Mouse (Mus musculus) small intestine, adult 2 months (tissue): ENCODE measurements around the gene Dlx5. TPM values are rescaled to one million over a fixed set of nuclear protein-coding genes. Genes with fewer than 3 reads are reported as not detected.

ENCODE experiments used
- H3K27ac ChIP-seq: fragments of 200-500 bp; 2 replicates; pipeline ENCODE4 v1.5.1; 2012; ENCODE audit warnings: low read depth, low read length, control low read depth, inconsistent platforms; ENCODE audit not compliant: insufficient read depth
- H3K27me3 ChIP-seq: fragments of 200-500 bp; 2 replicates; pipeline ENCODE4 v1.6.1; 2012; ENCODE audit warnings: mild to moderate bottlenecking, moderate library complexity, low read length, inconsistent platforms; ENCODE audit not compliant: control insufficient read depth, insufficient read depth
- H3K36me3 ChIP-seq: fragments of 200-500 bp; 2 replicates; pipeline ENCODE4 v1.6.1; 2012; ENCODE audit warnings: mild to moderate bottlenecking, low read length, control low read depth, inconsistent platforms; ENCODE audit not compliant: control insufficient read depth, insufficient read depth
- H3K4me1 ChIP-seq: fragments of 200-500 bp; 2 replicates; pipeline ENCODE4 v1.6.1; 2012; ENCODE audit warnings: low read length, inconsistent platforms, mixed read lengths; ENCODE audit not compliant: control insufficient read depth, insufficient read depth, insufficient read length
- H3K4me3 ChIP-seq: fragments of 200-500 bp; 2 replicates; pipeline ENCODE4 v1.5.1; 2012; ENCODE audit warnings: low read depth, mild to moderate bottlenecking, control low read depth, inconsistent platforms, low read length, moderate library complexity
- CTCF ChIP-seq: fragments of 200-500 bp; IDR thresholded peaks from 2 replicates; pipeline ENCODE4 v1.5.1; 2012; ENCODE audit warnings: low read depth, mild to moderate bottlenecking, control low read depth, inconsistent platforms, low read length, moderate library complexity, mixed read lengths; ENCODE audit not compliant: insufficient replicate concordance, insufficient read length; ENCODE audit errors: extremely low read depth
- POLR2A ChIP-seq: fragments of 200-500 bp; IDR thresholded peaks from 2 replicates; pipeline ENCODE4 v1.6.1; 2012; ENCODE audit warnings: low read depth, mild to moderate bottlenecking, control low read depth, inconsistent platforms, low read length, moderate library complexity
- WGBS: fragments of 180-500 bp; shearing (Covaris S2); methylation state at CpG from one replicate; pipeline ENCODE4 v1.1.7; 2018; 5-methylcytosine and 5-hydroxymethylcytosine counted together
- polyA plus RNA-seq: library from polyadenylated mRNA; depleted of rRNA; stranded (reverse); fragments of >200 nt; gene quantifications from 2 replicates; pipeline ENCODE4 v1.2.3, GENCODE M21; 2012; rRNA removed

Dlx5 gene
- polyA plus RNA-seq, 1 experiment, result not detected

DNA sequence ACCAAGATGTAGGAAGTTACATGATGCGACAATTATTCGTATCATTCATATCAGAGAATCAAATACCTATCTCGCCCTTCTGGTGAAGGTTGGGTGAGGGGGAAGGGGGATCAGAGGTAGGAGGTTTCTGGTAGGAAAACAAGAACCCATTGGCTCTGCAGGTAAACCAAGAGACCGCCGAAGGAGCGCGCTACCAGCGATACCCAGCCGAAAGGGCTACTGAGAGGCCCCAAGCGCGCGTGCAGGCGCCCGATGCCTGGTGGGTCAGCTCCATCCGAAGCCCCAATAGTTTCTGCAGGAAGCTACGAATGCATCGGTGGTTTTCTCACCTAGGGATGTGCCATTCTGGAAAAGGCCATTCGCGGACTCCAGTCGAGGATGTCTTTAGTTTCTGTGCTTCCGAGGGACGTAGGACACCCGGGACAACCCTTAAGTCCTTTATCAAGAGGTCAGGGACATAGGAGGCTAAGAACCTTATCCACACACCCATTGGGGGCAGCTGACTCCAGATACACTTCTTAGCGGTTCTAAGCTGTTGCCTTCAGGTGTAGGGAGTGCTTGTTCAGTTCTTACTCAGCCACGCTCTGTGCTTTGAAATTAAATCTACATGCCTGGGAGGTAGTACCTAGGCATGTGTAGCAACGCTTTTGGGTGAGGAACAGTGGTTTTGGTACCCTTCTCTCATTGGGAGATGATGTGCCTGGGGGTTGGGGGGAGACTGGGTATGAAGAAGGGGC, 31.4 kb downstream of the Dlx5 start:
- Histone ChIP-seq H3K27me3 (peaks cover 42% of the 10 kb centered on the region), H3K36me3 (no peaks in the 10 kb centered on the region), H3K27ac (no peak overlapping the region), H3K4me3 (no peak overlapping the region), H3K4me1 (no peaks in the 10 kb centered on the region)
- no peak for TF ChIP-seq POLR2A
- TF ChIP-seq CTCF, result no peak
- 8% methylated on average over 26 of the region's 26 CpGs for WGBS

DNA sequence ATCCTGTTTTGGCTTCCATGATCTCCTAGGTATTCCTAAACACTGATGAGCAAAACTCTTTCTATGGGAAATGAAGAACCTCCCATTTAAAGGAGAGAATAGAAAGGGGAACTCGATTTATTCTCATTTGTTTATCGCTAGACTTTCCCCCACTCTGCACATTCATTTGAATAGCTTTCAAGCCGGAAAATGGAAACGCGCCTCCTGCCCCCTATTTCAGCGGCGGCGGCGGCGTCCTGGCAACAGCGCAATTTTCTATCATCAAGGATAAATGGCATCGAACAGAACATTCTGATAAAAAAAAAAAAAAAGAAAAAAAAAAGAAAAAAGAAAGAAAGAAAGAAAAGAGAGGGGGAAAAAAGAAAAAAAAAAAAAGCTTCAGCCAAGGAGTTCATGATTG, 32.1 kb downstream of the Dlx5 start:
- WGBS, result 8% methylated on average over 12 of the region's 12 CpGs
- Histone ChIP-seq H3K36me3 (no peaks in the 10 kb centered on the region), H3K27ac (no peak overlapping the region), H3K4me3 (no peak overlapping the region), H3K27me3 (peaks cover 39% of the 10 kb centered on the region), H3K4me1 (no peaks in the 10 kb centered on the region)
- no peak for TF ChIP-seq CTCF
- TF ChIP-seq POLR2A, result no peak

- Histone ChIP-seq H3K27ac (no peak overlapping the region), H3K4me1 (no peaks in the 10 kb centered on the region), H3K4me3 (no peak overlapping the region), H3K27me3 (peaks cover 32% of the 10 kb centered on the region), H3K36me3 (no peaks in the 10 kb centered on the region)
- no peak for TF ChIP-seq POLR2A
- WGBS, result 27% methylated on average over 4 of the region's 4 CpGs
Observed at GRCm38 (mm10) chr6:6848541-6848940, 33.3 kb downstream of the Dlx5 start.

GRCm38 (mm10) chr6:6833301-6833700, 48.6 kb downstream of the Dlx5 start:
- no peaks in the 10 kb centered on the region for H3K36me3 ChIP-seq
- H3K27ac ChIP-seq, result no peak overlapping the region
- H3K4me3 ChIP-seq, result no peak overlapping the region
- H3K27me3 ChIP-seq, result no peaks in the 10 kb centered on the region
- whole genome bisulfite sequencing, result 75% methylated on average over 3 of the region's 3 CpGs
- TF ChIP-seq CTCF (no peak), POLR2A (no peak)
- no peaks in the 10 kb centered on the region for H3K4me1 ChIP-seq

DNA sequence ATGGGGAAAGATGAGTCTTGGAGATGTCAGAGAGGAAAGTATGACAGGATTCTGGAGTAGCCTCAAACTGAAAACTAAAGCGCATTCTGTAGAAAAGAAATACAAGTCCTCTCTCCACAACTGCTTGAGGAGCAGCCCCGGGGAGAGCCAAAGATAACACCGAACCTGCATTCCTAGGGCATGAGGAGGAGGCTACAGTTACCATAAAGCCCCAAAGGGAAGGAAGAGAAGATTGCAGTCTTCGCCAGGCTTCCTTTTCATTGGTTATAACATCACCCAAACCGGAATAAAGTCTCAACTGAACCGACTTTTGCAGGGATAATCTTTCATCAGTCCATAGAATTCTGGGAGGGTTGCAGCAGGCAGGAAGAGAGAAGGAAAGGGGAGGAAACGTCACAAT, 51.4 kb downstream of the Dlx5 start:
- no peak overlapping the region for H3K4me3 ChIP-seq
- no peak overlapping the region for H3K27ac ChIP-seq
- H3K4me1 ChIP-seq, result no peaks in the 10 kb centered on the region
- 64% methylated on average over 7 of the region's 7 CpGs for WGBS
- H3K27me3 ChIP-seq, result no peaks in the 10 kb centered on the region
- TF ChIP-seq CTCF, result no peak
- no peak for TF ChIP-seq POLR2A
- no peaks in the 10 kb centered on the region for H3K36me3 ChIP-seq

Other genes with a start within 250 kb of the Dlx5 start
- not detected in 2 replicates for gene Dlx6, start 18.8 kb downstream of the Dlx5 start, polyA plus RNA-seq
- 0.09 and 0.10 TPM in 2 replicates for gene Sdhaf3, start 73.9 kb upstream of the Dlx5 start, polyA plus RNA-seq